Mouse (Mus musculus) bone marrow, adult 2 months (tissue): Measurements from ENCODE around the gene Nr5a1. TPM values are rescaled to one million over a fixed set of nuclear protein-coding genes. Genes with fewer than 3 reads are reported as not detected.

Experiments
- H3K27ac ChIP-seq: fragments of 200-500 bp; 2 replicates; pipeline ENCODE4 v1.5.1; 2012; ENCODE audit warnings: low read depth, mild to moderate bottlenecking, control low read depth, inconsistent platforms, low read length; ENCODE audit not compliant: control insufficient read depth, poor library complexity, insufficient read depth
- H3K4me1 ChIP-seq: fragments of 200-500 bp; 2 replicates; pipeline ENCODE4 v1.6.1; 2011; ENCODE audit warnings: low read length; ENCODE audit not compliant: control insufficient read depth, insufficient read depth
- H3K4me3 ChIP-seq: fragments of 200-500 bp; replicated peaks from 2 replicates; pipeline ENCODE3; 2011; ENCODE audit warnings: mild to moderate bottlenecking, low read depth, low read length, control low read depth; ENCODE audit not compliant: control insufficient read depth
- CTCF ChIP-seq: fragments of 200-500 bp; IDR thresholded peaks from 2 replicates; pipeline ENCODE4 v1.5.1; 2011; ENCODE audit warnings: low read length, control low read depth; ENCODE audit not compliant: control insufficient read depth, insufficient read depth
- POLR2A ChIP-seq: fragments of 200-500 bp; IDR thresholded peaks from 2 replicates; pipeline ENCODE4 v1.6.1; 2011; ENCODE audit warnings: low read depth, mild to moderate bottlenecking, control low read depth, low read length, borderline replicate concordance; ENCODE audit not compliant: control insufficient read depth
- WGBS: fragments of 180-500 bp; shearing (Covaris S2); methylation state at CpG from one replicate; pipeline ENCODE4 v1.1.7; 2018; 5-methylcytosine and 5-hydroxymethylcytosine counted together
- polyA plus RNA-seq: library from polyadenylated mRNA; stranded (reverse); fragments of >200 nt; gene quantifications from 2 replicates; pipeline ENCODE4 v1.2.4, GENCODE M21; 2011; ENCODE audit warnings: low replicate concordance; ENCODE audit not compliant: missing spikeins, insufficient read depth, insufficient read length

Gene Nr5a1
- polyA plus RNA-seq, 1 experiment, result not detected

GRCm38 (mm10) chr2:38650340-38650739, 64.0 kb downstream of the Nr5a1 start:
- H3K4me3 ChIP-seq, result no peak overlapping the region
- H3K4me1 ChIP-seq, result no peaks in the 10 kb centered on the region
- WGBS, result 65% methylated on average over 1 of the region's 1 CpGs
- H3K27ac ChIP-seq, result no peak overlapping the region
- TF ChIP-seq POLR2A, result no peak
- TF ChIP-seq CTCF, result no peak

GRCm38 (mm10) chr2:38647661-38648060, 66.7 kb downstream of the Nr5a1 start:
- TF ChIP-seq POLR2A, result no peak
- TF ChIP-seq CTCF, result no peak
- H3K4me3 ChIP-seq, result no peak overlapping the region
- 86% methylated on average over 7 of the region's 7 CpGs for WGBS
- H3K27ac ChIP-seq, result no peak overlapping the region
- H3K4me1 ChIP-seq, result no peaks in the 10 kb centered on the region; the same call in 1 of the 2 replicates

GRCm38 (mm10) chr2:38647201-38647606, 67.1 kb downstream of the Nr5a1 start:
- TF ChIP-seq CTCF (no peak), POLR2A (no peak)
- Histone ChIP-seq H3K27ac (no peak overlapping the region), H3K4me3 (no peak overlapping the region), H3K4me1 (no peaks in the 10 kb centered on the region; the same call in 1 of the 2 replicates)
- 76% methylated on average over 8 of the region's 8 CpGs for WGBS

GRCm38 (mm10) chr2:38645936-38646335, 68.4 kb downstream of the Nr5a1 start:
- 2% methylated on average over 3 of the region's 3 CpGs for WGBS
- Histone ChIP-seq H3K27ac (no peak overlapping the region), H3K4me1 (no peaks in the 10 kb centered on the region; the same call in 1 of the 2 replicates), H3K4me3 (no peak overlapping the region)
- TF ChIP-seq CTCF (peak; percentile 50; the same call in 1 of the 2 replicates), POLR2A (no peak)

GRCm38 (mm10) chr2:38643625-38644427, 70.5 kb downstream of the Nr5a1 start, which contains the start of gene Psmb7:
Gene Psmb7 (minus strand): TSS chr2:38644087.
- WGBS, result 4% methylated on average over 52 of the region's 52 CpGs
- TF ChIP-seq CTCF (no peak), POLR2A (peak; percentile 44; the same call in 1 of the 2 replicates)
- H3K27ac ChIP-seq, result peak within 1 kb of the TSS; percentile 60; the same call in 1 of the 2 replicates
- H3K4me3 ChIP-seq, result peak within 1 kb of the TSS; percentile 95
- H3K4me1 ChIP-seq, result no peaks in the 10 kb centered on the region; the same call in 1 of the 2 replicates

Other genes starting within 250 kb of the Nr5a1 start
- gene Nek6, start 202.9 kb downstream of the Nr5a1 start, polyA plus RNA-seq, result 1.7 and 6.0 TPM in 2 replicates
- gene Psmb7, start 70.5 kb downstream of the Nr5a1 start, polyA plus RNA-seq, result 46.5 and 82.9 TPM in 2 replicates
- 2.3 and 4.3 TPM in 2 replicates for gene Nr6a1, start 213.1 kb upstream of the Nr5a1 start, polyA plus RNA-seq
- 0.92 and 1.9 TPM in 2 replicates for gene Olfml2a, start 217.4 kb upstream of the Nr5a1 start, polyA plus RNA-seq